ENCODE assay signal across 8 mouse cellular contexts in the genomic region with DNA sequence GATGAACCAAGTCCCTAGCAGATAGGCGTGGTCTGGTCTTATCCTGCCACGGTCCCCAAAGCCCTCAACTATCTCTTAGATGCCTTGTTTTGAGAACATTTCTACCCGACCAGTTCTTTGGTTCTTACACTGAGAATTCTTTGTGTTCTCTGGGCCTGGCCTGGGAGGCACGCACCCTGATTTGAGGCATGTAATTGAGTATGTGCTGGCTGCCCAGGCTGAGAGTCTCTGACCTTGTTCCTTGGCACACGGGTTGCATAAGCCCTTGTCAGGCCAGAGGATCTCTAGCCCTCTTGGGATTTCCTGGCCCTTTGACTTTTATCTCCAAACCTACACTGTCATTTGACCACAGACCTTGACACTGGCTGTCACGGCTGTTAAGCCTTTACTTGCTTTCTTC. TPM values are rescaled to one million over a fixed set of nuclear protein-coding genes. Genes with fewer than 3 reads are reported as not detected.
DNase-seq lines count a peak whose midpoint lies in the region; ATAC-seq and TF ChIP-seq lines count a peak whose summit lies in the region.
"Had no signal": no experiment of that assay in that cellular context is flagged by ENCODE, and none has a peak within 500 bp of the region (broad histone marks: within the 10 kb centered on the region; RNA-seq: fewer than 3 reads in every experiment).

No protein-coding gene starts in this region.

- WGBS in kidney, postnatal 0 days, result 50% methylated on average over 6 of the region's 6 CpGs
- 31% methylated on average over 6 of the region's 6 CpGs for WGBS in small intestine, adult 2 months

- no peak overlapping the region for H3K4me3 ChIP-seq in kidney, postnatal 0 days (replicated peaks; ENCODE audit: low read depth, low read length)
- H3K4me3 ChIP-seq in small intestine, adult 2 months (ENCODE audit: low read depth, low read length), result no peak overlapping the region
- H3K4me3 ChIP-seq: embryonic facial prominence, embryonic 13.5 days had no signal

- peak; percentile 63 for DNase-seq in ovary, adult 18-20 months (ENCODE audit: low spot score)
- no peak for DNase-seq in ovary, postnatal 10 days (ENCODE audit: low spot score)
- peak; percentile 63 for DNase-seq in c-Kit-positive CD71-positive TER-119-positive erythroid progenitor cells, embryonic 14.5 days (ENCODE audit: low spot score)
- no peak for DNase-seq in kidney, postnatal 0 days (ENCODE audit: low spot score)
- no peak for DNase-seq in spleen, postnatal 14 days (ENCODE audit: low spot score in 2 of 2)
- no peak for DNase-seq in right cerebral cortex, postnatal 25 days

- no peak for ATAC-seq in kidney, postnatal 0 days (replicated peaks; ENCODE audit: low FRiP score, low read depth)

- no peak for TF ChIP-seq POLR2A in small intestine, adult 2 months (IDR thresholded peaks at IDR 0.05; ENCODE audit: low read depth, low read length)

- no peaks in the 10 kb centered on the region for H3K27me3 ChIP-seq in kidney, postnatal 0 days (ENCODE audit: insufficient read depth, low read length)
- no peaks in the 10 kb centered on the region for H3K27me3 ChIP-seq in small intestine, adult 2 months (ENCODE audit: control insufficient read depth, insufficient read depth, low read length)
- H3K27me3 ChIP-seq: embryonic facial prominence, embryonic 13.5 days had no signal

- TF ChIP-seq CTCF in kidney, postnatal 0 days (IDR thresholded peaks at IDR 0.05; ENCODE audit: low read depth), result no peak
- TF ChIP-seq CTCF in small intestine, adult 2 months (IDR thresholded peaks at IDR 0.05; ENCODE audit: extremely low read depth, insufficient read length, insufficient replicate concordance, low read depth, low read length), result no peak

- no peaks in the 10 kb centered on the region for H3K9me3 ChIP-seq in kidney, postnatal 0 days (replicated peaks; ENCODE audit: low read length)
- H3K9me3 ChIP-seq: embryonic facial prominence, embryonic 13.5 days had no signal

- no peak overlapping the region for H3K4me2 ChIP-seq in kidney, postnatal 0 days (ENCODE audit: low read length)

- H3K9ac ChIP-seq in kidney, postnatal 0 days (ENCODE audit: low read depth, low read length), result no peak overlapping the region
- H3K9ac ChIP-seq: embryonic facial prominence, embryonic 13.5 days had no signal

- H3K36me3 ChIP-seq in kidney, postnatal 0 days (ENCODE audit: insufficient read depth, low read length), result no peaks in the 10 kb centered on the region
- H3K36me3 ChIP-seq in small intestine, adult 2 months (ENCODE audit: control insufficient read depth, insufficient read depth, low read length), result no peaks in the 10 kb centered on the region
- H3K36me3 ChIP-seq: embryonic facial prominence, embryonic 13.5 days had no signal

- peaks cover 16% of the 10 kb centered on the region; the same call in 1 of the 2 replicates for H3K4me1 ChIP-seq in kidney, postnatal 0 days (replicated peaks; ENCODE audit: insufficient read depth, low read length)
- H3K4me1 ChIP-seq in small intestine, adult 2 months (ENCODE audit: control insufficient read depth, insufficient read depth, insufficient read length, low read length), result peaks cover 25% of the 10 kb centered on the region; the same call in 1 of the 2 replicates

- H3K27ac ChIP-seq in kidney, postnatal 0 days, result 0 out of 2 replicates have a peak overlapping the region, but pooled peaks have one; percentile 15
- peak overlapping the region; percentile 70 for H3K27ac ChIP-seq in small intestine, adult 2 months (ENCODE audit: insufficient read depth, low read depth, low read length)
- H3K27ac ChIP-seq: embryonic facial prominence, embryonic 13.5 days had no signal

RNA-seq across cellular contexts. Expression of gene Parp16, which starts 22.5 kb away (rescaled TPM):
- 8.4 and 8.6 TPM in 2 replicates for polyA plus RNA-seq in kidney, postnatal 0 days (2015; fragmentation: Nextera tagmentation; extraction: Ambion mirVana)
- polyA plus RNA-seq in small intestine, adult 2 months (2012; rRNA removed), result 10.0 and 16.3 TPM in 2 replicates

RNA-seq across cellular contexts. Expression of gene Cilp, which starts 47.3 kb away (rescaled TPM):
- polyA plus RNA-seq in kidney, postnatal 0 days (2015; fragmentation: Nextera tagmentation; extraction: Ambion mirVana), result 0.33 and 0.51 TPM in 2 replicates
- 1.4 and 1.7 TPM in 2 replicates for polyA plus RNA-seq in small intestine, adult 2 months (2012; rRNA removed)

Comparison
In these comparisons a context has a peak if more than half of its experiments do, and no peak if none do; other contexts are left out.
1. DNase-seq: peak in ovary, adult 18-20 months (single experiment) and c-Kit-positive CD71-positive TER-119-positive erythroid progenitor cells, embryonic 14.5 days (single experiment); none in ovary, postnatal 10 days (single experiment), kidney, postnatal 0 days (single experiment), spleen, postnatal 14 days (0 of 2) and right cerebral cortex, postnatal 25 days (single experiment).